Mouse (Mus musculus): ENCODE results near the gene Avpr1b.

DNA sequence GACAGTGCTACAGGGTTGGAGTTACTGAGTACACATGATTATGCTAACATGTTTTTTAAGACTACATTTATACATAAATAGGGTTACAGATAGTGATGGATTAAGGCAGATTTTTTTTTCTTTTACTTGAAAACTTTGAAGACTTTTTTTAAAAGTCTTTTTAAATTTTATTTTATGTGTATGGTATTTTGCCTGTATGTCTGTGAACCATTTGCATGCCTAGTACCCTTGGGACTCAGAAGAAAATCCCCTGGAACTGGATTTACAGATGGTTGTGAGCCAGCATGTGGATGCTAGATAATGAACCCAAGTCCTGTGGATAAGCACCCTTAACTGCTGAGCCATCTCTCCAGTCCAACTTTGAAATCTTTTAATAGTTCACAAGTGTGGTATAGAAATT, 45.6 kb upstream of the Avpr1b start:
- TF ChIP-seq MAX (IDR thresholded peaks at IDR 0.05) = no peak
- TF ChIP-seq CTCF (IDR thresholded peaks at IDR 0.05; ENCODE audit: control insufficient read depth, insufficient read depth, insufficient read length) = no peak
- TF ChIP-seq USF1 (IDR thresholded peaks at IDR 0.05; ENCODE audit: low read depth) = no peak
- no peak for TF ChIP-seq MYOD1 (IDR thresholded peaks at IDR 0.05; ENCODE audit: control insufficient read depth, insufficient read length, low read depth)

Measured in C2C12 (cell line).